Mouse (Mus musculus) spleen, adult 2 months (tissue): Measurements from ENCODE around the gene Klhl23. TPM values are rescaled to one million over a fixed set of nuclear protein-coding genes. Genes with fewer than 3 reads are reported as not detected.

Source experiments
- DNase-seq, 2 experiments: peaks; one replicate each; pipeline versions ENCODE4 v3.0.0 to v3.0.0-alpha.2; 2012 to 2021; ENCODE audit warnings: low spot score in 2 of 2, low read depth in 1 of 2
- H3K27ac ChIP-seq: fragments of 200-500 bp; 2 replicates; pipeline ENCODE4 v1.5.1; 2012; ENCODE audit warnings: low read length, inconsistent platforms; ENCODE audit not compliant: insufficient read depth
- H3K27me3 ChIP-seq: fragments of 200-500 bp; 2 replicates; pipeline ENCODE4 v1.6.1; 2012; ENCODE audit warnings: mild to moderate bottlenecking, moderate library complexity, low read length, inconsistent platforms; ENCODE audit not compliant: control insufficient read depth, insufficient read depth
- H3K36me3 ChIP-seq: fragments of 200-500 bp; 2 replicates; pipeline ENCODE4 v1.6.1; 2012; ENCODE audit warnings: mild to moderate bottlenecking, low read length, inconsistent platforms; ENCODE audit not compliant: control insufficient read depth, insufficient read depth
- H3K4me1 ChIP-seq: fragments of 200-500 bp; 2 replicates; pipeline ENCODE4 v1.6.1; 2011; ENCODE audit warnings: inconsistent platforms; ENCODE audit not compliant: control insufficient read depth, insufficient read depth, insufficient read length
- H3K4me3 ChIP-seq: fragments of 200-500 bp; 2 replicates; pipeline ENCODE4 v1.5.1; 2011; ENCODE audit warnings: mild to moderate bottlenecking, inconsistent platforms; ENCODE audit not compliant: insufficient read depth, insufficient read length; ENCODE audit errors: extremely low read depth
- CTCF ChIP-seq: fragments of 200-500 bp; IDR thresholded peaks from 2 replicates; pipeline ENCODE4 v1.5.1; 2011; ENCODE audit warnings: mild to moderate bottlenecking, inconsistent platforms; ENCODE audit not compliant: insufficient read depth, insufficient read length, insufficient replicate concordance; ENCODE audit errors: extremely low read depth
- POLR2A ChIP-seq: fragments of 200-500 bp; IDR thresholded peaks from 2 replicates; pipeline ENCODE4 v1.6.1; 2011; ENCODE audit warnings: low read depth, low read length, inconsistent platforms
- WGBS: fragments of 180-500 bp; shearing (Covaris S2); methylation state at CpG from one replicate; pipeline ENCODE4 v1.1.7; 2018; 5-methylcytosine and 5-hydroxymethylcytosine counted together
- polyA plus RNA-seq: library from polyadenylated mRNA; depleted of rRNA; stranded (reverse); fragments of >200 nt; gene quantifications from 2 replicates; pipeline ENCODE4 v1.2.3, GENCODE M21; 2012; rRNA removed

The Klhl23 gene
- polyA plus RNA-seq, 1 experiment: 1.9 TPM

DNA sequence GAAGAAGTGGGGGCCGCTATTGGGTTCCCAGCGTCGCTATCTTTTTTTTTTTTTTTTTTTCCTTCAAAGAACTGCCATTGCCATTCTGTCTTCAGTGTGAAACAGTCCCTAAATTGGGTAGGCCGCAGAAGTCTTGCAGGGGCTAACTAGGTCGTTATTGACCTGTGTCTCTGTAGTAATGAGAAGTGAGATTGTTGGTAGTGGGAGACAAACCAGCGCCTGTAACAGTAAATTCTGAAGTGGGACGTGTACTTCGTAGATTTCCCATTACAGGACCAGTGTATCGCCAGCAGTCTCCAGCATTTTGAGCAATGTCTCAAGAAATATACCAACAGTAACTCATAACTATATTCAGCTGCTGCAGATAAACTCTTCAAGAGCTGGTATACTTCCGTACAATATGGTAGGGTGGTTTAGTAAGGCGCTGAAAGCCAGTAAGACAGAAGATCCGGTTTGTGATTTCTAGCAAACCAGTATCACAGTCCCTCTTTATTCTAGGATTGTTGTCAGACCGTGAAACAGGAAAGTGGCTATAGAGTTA is 40.4 kb downstream of the Klhl23 start:
- WGBS: under 1% methylated on average over 13 of the region's 13 CpGs
- Histone ChIP-seq H3K27ac (peak overlapping the region; percentile 79; the same call in 1 of the 2 replicates), H3K4me1 (no peaks in the 10 kb centered on the region; the same call in 1 of the 2 replicates), H3K4me3 (peak overlapping the region; percentile 81), H3K27me3 (no peaks in the 10 kb centered on the region), H3K36me3 (peaks cover 5% of the 10 kb centered on the region; the same call in 1 of the 2 replicates)
- TF ChIP-seq POLR2A: no peak
- TF ChIP-seq CTCF: no peak
- no peak for DNase-seq

DNA sequence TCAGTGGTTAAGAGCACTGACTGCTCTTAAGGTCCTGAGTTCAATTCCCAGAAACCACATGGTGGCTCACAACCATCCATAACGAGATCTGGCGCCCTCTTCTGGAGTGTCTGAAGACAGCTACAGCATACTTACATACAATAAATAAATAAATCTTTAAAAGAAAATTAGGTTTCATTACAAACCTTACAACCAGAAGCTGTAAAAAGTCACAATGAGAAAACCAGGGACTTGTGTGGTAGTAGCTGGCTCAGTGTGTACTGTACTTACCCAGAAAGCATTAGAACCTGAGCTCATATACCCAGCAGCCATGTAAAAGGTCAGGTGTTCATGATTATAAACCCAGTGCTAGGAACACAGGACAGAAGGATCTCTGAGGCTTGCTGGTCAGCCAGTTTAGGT is 62.2 kb downstream of the Klhl23 start:
- TF ChIP-seq POLR2A (no peak), CTCF (no peak)
- DNase-seq: no peak
- Histone ChIP-seq H3K36me3 (no peaks in the 10 kb centered on the region; the same call in 1 of the 2 replicates), H3K27ac (no peak overlapping the region), H3K27me3 (no peaks in the 10 kb centered on the region), H3K4me3 (no peak overlapping the region), H3K4me1 (no peaks in the 10 kb centered on the region)
- WGBS: 59% methylated on average over 2 of the region's 2 CpGs

DNA sequence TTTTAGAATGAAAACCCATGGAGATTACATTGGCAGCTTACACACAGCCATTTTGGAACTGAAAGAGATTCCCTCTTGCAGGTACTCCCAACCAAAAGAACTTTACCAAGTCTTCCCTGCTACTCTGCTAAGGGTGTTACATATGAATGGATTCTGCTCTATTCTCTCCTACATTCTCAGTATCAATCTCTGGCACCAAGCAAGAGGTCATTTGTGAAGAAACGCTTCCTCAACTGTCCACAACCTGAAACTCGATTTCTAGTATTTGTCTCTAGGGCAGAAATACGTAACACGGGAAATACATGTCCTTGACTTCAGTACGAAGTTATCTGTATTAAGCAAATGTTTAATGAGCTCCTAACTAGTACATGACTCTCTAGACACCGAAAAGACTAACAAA is 62.8 kb downstream of the Klhl23 start:
- H3K27me3 ChIP-seq: no peaks in the 10 kb centered on the region
- no peaks in the 10 kb centered on the region; the same call in 1 of the 2 replicates for H3K36me3 ChIP-seq
- no peak overlapping the region for H3K27ac ChIP-seq
- H3K4me1 ChIP-seq: no peaks in the 10 kb centered on the region
- no peak for TF ChIP-seq CTCF
- TF ChIP-seq POLR2A: no peak
- H3K4me3 ChIP-seq: no peak overlapping the region
- DNase-seq: no peak
- WGBS: 32% methylated on average over 6 of the region's 6 CpGs

DNA sequence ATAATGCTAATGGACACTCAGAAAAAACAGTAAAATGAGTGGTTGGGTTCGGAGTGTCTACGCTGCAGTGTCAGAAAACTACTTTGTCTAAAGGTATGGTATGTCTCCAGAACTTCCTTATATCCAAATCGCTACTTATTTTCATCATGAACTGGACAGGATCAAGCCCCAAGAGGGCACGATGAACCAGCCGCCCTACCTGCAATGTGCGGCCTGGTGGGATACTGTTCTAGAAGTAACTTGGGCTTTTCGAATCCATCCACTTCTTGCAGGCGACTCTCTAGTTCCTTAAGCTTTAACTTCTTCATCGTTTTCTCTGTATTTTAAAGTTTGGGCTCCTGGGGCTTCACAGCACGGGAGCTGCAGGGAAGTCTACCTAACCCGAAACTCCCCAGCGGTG is 63.3 kb downstream of the Klhl23 start:
- H3K27ac ChIP-seq: peak overlapping the region; percentile 7; the same call in 1 of the 2 replicates

DNA sequence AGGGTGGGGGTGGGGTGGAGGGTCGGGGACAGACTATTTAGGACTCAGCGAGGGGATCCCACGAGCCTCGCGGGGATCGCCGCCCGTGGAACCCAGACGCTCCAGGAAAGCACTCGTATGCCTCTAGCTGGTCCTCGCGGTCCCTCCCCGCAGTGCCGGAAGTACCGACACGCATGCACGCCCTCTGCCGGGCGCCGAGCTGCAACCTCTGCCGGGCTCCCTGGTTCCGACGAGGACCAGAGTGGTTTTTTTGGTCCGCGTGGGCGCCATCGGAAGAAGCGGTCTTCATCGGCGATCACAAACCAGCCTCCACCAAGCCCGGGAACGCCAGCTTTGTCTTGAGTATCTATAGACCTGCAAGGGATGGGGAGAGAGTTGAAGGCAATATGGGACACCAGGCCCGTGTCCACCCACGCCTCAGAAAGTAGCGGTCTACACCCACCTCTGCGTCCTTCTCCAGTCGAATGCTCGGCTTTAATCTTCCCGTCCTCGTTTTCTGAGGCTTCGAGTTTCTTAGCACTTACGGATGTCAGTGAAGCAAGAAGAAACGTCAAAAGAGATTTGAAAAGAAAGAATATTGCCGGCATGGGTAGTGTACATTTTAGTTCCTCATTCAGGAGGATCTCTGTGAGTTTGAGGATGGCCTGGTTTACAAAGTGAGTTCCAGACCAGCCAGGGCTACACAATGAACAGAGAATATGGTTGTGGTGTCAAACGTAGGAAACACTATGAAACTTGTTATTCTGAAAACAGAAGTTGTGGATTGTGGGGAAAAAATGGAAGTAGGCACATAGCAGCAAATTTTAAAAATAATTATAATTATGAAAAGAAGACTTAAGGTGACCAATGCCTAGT is 63.9 kb downstream of the Klhl23 start, which contains the start of gene Mettl5:
Mettl5 (minus strand) TSS at position 165 of the 855 bp plus-strand sequence.
- H3K4me1 ChIP-seq: no peaks in the 10 kb centered on the region
- H3K4me3 ChIP-seq: peak within 1 kb of the TSS; percentile 77
- peak; percentile 73 to 87 for DNase-seq
- H3K36me3 ChIP-seq: no peaks in the 10 kb centered on the region
- peak within 1 kb of the TSS; percentile 88 for H3K27ac ChIP-seq
- TF ChIP-seq CTCF (peak; percentile 39; the same call in 1 of the 2 replicates), POLR2A (peak; percentile 87)
- under 1% methylated on average over 45 of the region's 45 CpGs for WGBS
- no peaks in the 10 kb centered on the region for H3K27me3 ChIP-seq

More for the DNA sequence above, 63.3 kb downstream of the Klhl23 start:
- no peak for TF ChIP-seq POLR2A
- no peak for TF ChIP-seq CTCF
- Histone ChIP-seq H3K4me1 (no peaks in the 10 kb centered on the region), H3K27me3 (no peaks in the 10 kb centered on the region), H3K4me3 (peak overlapping the region; percentile 77), H3K36me3 (no peaks in the 10 kb centered on the region; the same call in 1 of the 2 replicates)
- 2% methylated on average over 12 of the region's 12 CpGs for WGBS
- DNase-seq: no peak

Other genes starting within 250 kb of the Klhl23 start
- gene Lrp2, start 235.9 kb upstream of the Klhl23 start, polyA plus RNA-seq: 0.08 and 0.12 TPM in 2 replicates
- 0.21 and 0.23 TPM in 2 replicates for gene Bbs5, start 174.8 kb upstream of the Klhl23 start, polyA plus RNA-seq
- gene Klhl41, start 151.8 kb upstream of the Klhl23 start, polyA plus RNA-seq: not detected in 2 replicates
- gene Fastkd1, start 108.4 kb upstream of the Klhl23 start, polyA plus RNA-seq: 2.6 and 2.8 TPM in 2 replicates
- gene Ppig, start 99.4 kb upstream of the Klhl23 start, polyA plus RNA-seq: 0.62 and 1.4 TPM in 2 replicates
- gene Ccdc173, start 32.4 kb upstream of the Klhl23 start, polyA plus RNA-seq: 0.08 TPM in 1 of 2 replicates, not detected in the other
- 34.2 and 74.5 TPM in 2 replicates for gene Phospho2, start 32.3 kb upstream of the Klhl23 start, polyA plus RNA-seq
- 1.5 and 1.6 TPM in 2 replicates for gene Ssb, start 39.6 kb downstream of the Klhl23 start, polyA plus RNA-seq
- gene Mettl5, start 63.7 kb downstream of the Klhl23 start, polyA plus RNA-seq: 4.3 and 6.0 TPM in 2 replicates
- gene Ubr3, start 75.3 kb downstream of the Klhl23 start, polyA plus RNA-seq: 6.0 and 6.5 TPM in 2 replicates
- gene Myo3b, start 217.2 kb downstream of the Klhl23 start, polyA plus RNA-seq: 0.18 and 0.20 TPM in 2 replicates